Mouse (Mus musculus) mouse trophoblast stem cell (cell line): Measurements from ENCODE around the gene Ndufs2.
"Not testable (repeated sequence)": the region's sequence is repeated elsewhere in the genome, so short reads cannot be mapped to it uniquely, and the experiment has no call there.

ENCODE experiments used
- in situ Hi-C, 2 experiments: fragments of 300-500 bp; cut with MseI, MboI; formaldehyde crosslinking; loops; 2 replicates in 1 of 2; 3 replicates in 1 of 2; pipeline ENCODE4 v1.15.1; 2025

The Ndufs2 gene

GRCm38 (mm10) chr1:171256095-171256818 lies 5.1 kb upstream of the Ndufs2 start:
- in situ Hi-C loops = loop anchor here in 1 of 2 experiments (10.0 kb wide), 1 partner anchor 141 kb away; the partner anchor contains the start of gene Cfap126

GRCm38 (mm10) chr1:171252415-171252814 lies 1.2 kb upstream of the Ndufs2 start:
- in situ Hi-C loops = loop anchor here in 1 of 2 experiments (10.0 kb wide), 1 partner anchor 138 kb away; the partner anchor contains the start of gene Cfap126

GRCm38 (mm10) chr1:171251594-171252324 lies 571 bp upstream of the Ndufs2 start:
- in situ Hi-C loops = loop anchor here in 1 of 2 experiments (10.0 kb wide), 1 partner anchor 137 kb away; the partner anchor contains the start of gene Cfap126

GRCm38 (mm10) chr1:171249913-171250600 lies 1.1 kb downstream of the Ndufs2 start, which contains the start of gene Adamts4:
Gene Adamts4, plus strand, starts transcription at chr1:171250421.
- in situ Hi-C loops = loop anchor here in 1 of 2 experiments (10.0 kb wide), 1 partner anchor 135 kb away; the partner anchor contains the start of gene Cfap126

- in situ Hi-C loops = no loop called here
Observed at GRCm38 (mm10) chr1:171248386-171249226, 2.6 kb downstream of the Ndufs2 start.

GRCm38 (mm10) chr1:171247916-171248315 lies 3.3 kb downstream of the Ndufs2 start:
- in situ Hi-C loops = no loop called here

- in situ Hi-C loops = no loop called here
Observed at GRCm38 (mm10) chr1:171247453-171247841, 3.7 kb downstream of the Ndufs2 start.

- in situ Hi-C loops = no loop called here
Observed at GRCm38 (mm10) chr1:171246709-171247452, 4.3 kb downstream of the Ndufs2 start.

GRCm38 (mm10) chr1:171245353-171245752 lies 5.8 kb downstream of the Ndufs2 start:
- in situ Hi-C loops = no loop called here

GRCm38 (mm10) chr1:171241952-171242351 lies 9.2 kb downstream of the Ndufs2 start:
- in situ Hi-C loops = not testable (repeated sequence)

- in situ Hi-C loops = no loop called here
Observed at GRCm38 (mm10) chr1:171240911-171241310, 10.3 kb downstream of the Ndufs2 start.

GRCm38 (mm10) chr1:171239992-171240744 lies 11.0 kb downstream of the Ndufs2 start:
- in situ Hi-C loops = no loop called here

GRCm38 (mm10) chr1:171238463-171238862 lies 12.7 kb downstream of the Ndufs2 start:
- in situ Hi-C loops = no loop called here

- in situ Hi-C loops = no loop called here
Observed at GRCm38 (mm10) chr1:171237438-171237837, 13.8 kb downstream of the Ndufs2 start.

- in situ Hi-C loops = no loop called here
Observed at GRCm38 (mm10) chr1:171235791-171236190, 15.4 kb downstream of the Ndufs2 start.

GRCm38 (mm10) chr1:171234538-171234937 lies 16.6 kb downstream of the Ndufs2 start:
- in situ Hi-C loops = no loop called here

GRCm38 (mm10) chr1:171234126-171234525 lies 17.1 kb downstream of the Ndufs2 start, which contains the start of gene Fcer1g:
Gene Fcer1g, minus strand, starts transcription at chr1:171234365.
- in situ Hi-C loops = no loop called here

- in situ Hi-C loops = no loop called here
Observed at GRCm38 (mm10) chr1:171232800-171233730, 18.1 kb downstream of the Ndufs2 start.
